Mouse (Mus musculus) retina, adult 2 months (tissue): ENCODE measurements at regions not wholly inside any gene's neighbourhood (a gene's known extent, or its start where the extent isn't known, plus 50 kb on each side); places are given as distances from the start of the nearest gene placed in this dataset.
"Not testable (repeated sequence)": the region's sequence is repeated elsewhere in the genome, so short reads cannot be mapped to it uniquely, and the experiment has no call there.

ENCODE experiments used
- DNase-seq: peaks from one replicate; pipeline ENCODE4 v3.0.0-alpha.2; 2012; ENCODE audit warnings: low read depth, low spot score

GRCm38 (mm10) chr2:114454901-114455300 is 199.9 kb downstream of the Dph6 start:
- DNase-seq, result no peak

- no peak for DNase-seq
Measured at GRCm38 (mm10) chr2:114450185-114450584, 204.6 kb downstream of the Dph6 start.

DNA sequence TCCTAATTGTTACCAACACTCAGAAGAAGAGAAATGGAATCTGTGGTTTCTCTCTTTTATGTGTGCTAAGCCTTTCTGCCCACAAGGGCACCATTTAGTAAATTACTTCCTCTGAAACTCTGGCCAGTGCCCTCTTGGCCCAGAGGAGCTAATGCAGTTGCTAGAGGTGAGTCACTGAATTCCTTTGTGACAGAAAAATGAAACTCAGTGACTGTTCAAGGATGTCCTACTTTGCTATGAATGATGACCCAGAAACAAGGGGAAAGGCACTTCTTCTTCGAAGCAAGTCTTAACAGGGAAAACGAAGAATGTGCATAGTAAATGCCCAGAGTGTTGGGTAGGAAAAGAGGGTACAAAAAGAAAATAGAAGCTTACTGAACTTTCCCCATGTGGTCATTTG is 211.0 kb downstream of the Dph6 start:
- no peak for DNase-seq

GRCm38 (mm10) chr2:114440943-114441342 is 213.8 kb downstream of the Dph6 start:
- no peak for DNase-seq

DNA sequence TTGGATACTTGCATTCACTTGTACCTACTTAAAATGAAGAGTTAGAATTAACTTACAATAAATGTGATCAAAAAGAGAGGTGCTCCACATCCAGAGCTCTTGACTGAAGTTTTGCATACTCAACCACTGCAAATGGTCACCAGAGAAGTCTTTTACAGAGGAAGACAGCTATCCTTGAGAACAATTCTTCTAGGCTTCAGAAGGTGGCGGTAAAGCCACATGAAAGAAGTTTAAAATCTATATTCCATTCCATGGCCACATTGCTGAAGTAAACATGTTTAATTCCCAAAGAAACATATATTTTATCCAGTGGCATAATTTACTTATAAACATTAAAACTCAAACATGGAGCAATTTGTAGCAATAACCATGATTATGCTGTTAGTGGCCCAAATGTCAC is 215.1 kb downstream of the Dph6 start:
- DNase-seq, result no peak

GRCm38 (mm10) chr2:114438048-114438447 is 216.7 kb downstream of the Dph6 start:
- DNase-seq, result no peak

DNA sequence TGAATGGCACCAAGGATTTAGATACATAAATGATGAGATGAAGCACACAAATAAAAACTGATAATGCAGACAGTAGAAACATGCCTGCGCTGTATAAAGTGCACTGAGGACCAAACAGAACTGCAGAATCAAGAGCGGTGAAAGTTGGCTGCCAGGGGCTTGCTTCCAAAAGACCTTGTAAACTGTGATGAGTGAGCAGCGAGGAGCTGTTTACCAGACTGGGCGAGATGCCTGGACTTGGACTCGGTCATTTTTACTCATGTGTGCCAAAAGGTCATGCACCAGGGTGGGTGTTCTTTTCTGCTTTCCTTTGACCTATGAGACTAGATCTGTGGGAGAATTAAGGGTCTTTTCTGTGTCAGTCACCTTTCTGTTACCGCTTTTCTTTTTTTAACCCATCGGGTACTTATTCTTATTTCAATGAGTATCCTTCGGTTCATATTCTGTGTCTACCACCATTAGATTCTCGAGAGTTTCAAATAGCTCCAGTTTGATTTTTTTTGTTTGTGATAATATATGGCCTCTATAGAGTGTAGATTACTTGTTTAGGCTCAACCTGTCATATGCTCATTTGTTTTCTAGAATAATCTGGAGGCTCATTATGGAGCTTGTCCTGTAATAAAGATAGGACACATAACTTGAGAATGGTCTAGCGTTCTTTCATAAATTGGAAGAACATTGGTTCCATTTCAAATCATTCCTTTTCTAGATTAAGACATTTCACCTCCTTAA is 226.3 kb upstream of the Zfp770 start:
- no peak for DNase-seq

DNA sequence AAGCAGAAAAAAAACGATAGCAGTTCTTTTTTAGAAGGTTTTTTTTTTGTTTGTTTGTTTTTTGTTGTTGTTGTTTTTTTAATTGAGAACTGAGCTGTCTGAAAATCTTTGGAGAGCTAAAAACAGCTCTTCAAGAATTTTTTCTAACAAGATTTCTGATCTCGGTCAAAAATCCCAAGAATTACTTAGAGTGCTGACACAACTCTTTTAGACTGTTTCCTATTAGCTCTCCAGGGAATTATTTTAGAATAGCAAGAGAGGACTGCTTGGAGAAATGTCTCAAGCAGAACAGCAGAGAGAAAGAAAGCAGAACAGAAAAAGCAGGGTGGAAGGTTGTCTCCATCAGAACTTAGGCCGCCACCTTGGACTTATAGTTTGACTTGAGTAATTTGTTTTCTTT is 218.1 kb upstream of the Zfp770 start:
- DNase-seq, result no peak

DNA sequence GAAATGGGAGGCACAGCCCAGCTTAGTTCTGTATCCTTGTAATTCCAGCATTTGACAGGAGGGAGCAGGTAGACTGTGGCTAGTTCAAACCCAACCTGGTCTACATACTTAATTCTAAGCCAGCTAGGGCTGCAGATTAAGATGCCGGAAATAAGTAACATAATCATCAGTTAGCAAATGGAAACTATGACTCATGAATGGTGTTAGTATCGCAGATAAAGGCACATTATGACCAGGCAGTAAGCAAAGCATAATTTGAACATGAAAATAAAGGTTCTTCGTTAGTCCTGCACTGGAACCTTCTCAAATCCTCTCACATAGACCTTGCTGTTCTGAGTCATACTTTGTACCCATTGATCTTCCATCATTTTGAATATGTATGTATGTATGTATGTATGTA is 211.7 kb upstream of the Zfp770 start:
- DNase-seq, result no peak

DNA sequence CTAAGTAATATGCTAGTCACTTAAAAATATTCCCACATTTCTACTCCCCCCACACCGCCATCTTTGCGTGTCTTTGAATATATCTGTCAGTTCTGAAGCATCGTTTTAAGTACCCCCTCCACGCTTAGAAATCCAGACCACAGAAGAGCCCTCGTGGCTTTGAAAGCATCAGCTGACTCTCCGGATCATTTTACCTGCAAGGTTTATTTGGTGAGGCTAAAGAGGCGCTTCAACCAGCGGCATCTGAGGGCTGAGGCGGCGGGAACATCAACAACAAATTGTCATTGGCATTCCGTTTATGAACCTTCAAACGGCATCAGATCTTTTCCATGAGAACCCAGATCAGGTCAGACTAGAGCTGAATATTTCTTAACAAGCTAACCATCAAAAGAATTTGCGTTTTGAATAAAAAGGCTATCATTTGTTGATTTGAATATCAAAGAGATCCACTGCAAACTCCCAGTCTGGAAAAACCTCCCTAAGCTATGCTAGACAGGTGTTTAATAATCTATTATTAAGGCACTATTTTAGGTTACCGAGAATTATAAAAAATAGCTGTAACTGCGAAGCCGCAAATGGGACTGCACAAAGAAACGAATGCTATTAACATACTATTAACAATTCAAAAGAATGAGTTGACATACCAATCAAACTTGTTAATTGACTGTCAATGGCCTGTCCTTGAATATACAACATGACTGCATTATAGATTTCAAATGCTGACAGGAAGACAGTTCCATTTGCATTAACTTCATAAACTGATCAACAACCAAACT is 210.9 kb upstream of the Zfp770 start:
- no peak for DNase-seq

DNA sequence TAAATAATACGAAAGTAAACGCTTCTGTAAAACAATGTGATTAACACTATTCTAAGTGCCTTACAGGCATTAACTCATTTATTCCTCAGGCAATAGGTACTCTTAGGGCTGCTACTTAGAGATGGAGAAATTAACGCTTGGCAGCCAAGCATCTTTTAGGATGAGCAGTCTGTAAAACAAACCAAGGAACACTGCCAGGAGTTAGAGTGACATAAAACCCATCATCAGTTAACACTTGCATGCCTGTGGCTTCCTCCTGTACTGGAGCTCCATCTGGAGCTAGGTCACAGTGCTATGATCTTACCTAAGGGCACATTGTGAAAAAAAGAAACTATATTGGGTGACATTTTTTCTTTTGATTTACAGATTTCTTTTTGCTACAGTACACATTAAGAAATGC is 209.4 kb upstream of the Zfp770 start:
- DNase-seq, result no peak

DNA sequence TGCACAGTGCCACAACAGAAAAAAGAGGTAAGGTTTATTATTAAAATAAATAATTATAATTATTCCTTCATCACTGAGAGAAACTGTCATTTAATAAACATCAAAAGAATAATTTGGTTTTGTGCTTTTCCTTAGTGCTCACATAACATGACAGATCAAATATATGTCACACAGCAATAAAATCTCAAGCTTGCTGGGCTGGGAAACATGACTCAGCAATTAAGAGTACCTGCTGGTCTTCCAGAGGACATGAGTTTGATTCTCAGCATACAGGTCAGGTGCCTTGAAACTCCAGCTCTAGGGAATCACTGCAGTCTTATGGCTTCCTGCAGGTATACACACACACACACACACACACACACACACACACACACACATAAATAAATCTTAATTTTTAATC is 208.3 kb upstream of the Zfp770 start:
- DNase-seq, result no peak

- no peak for DNase-seq
Measured at GRCm38 (mm10) chr2:114407408-114407807, 206.1 kb upstream of the Zfp770 start.

GRCm38 (mm10) chr2:114384566-114384965 is 183.3 kb upstream of the Zfp770 start:
- no peak for DNase-seq

GRCm38 (mm10) chr2:114378844-114379533 is 177.7 kb upstream of the Zfp770 start:
- DNase-seq, result no peak

DNA sequence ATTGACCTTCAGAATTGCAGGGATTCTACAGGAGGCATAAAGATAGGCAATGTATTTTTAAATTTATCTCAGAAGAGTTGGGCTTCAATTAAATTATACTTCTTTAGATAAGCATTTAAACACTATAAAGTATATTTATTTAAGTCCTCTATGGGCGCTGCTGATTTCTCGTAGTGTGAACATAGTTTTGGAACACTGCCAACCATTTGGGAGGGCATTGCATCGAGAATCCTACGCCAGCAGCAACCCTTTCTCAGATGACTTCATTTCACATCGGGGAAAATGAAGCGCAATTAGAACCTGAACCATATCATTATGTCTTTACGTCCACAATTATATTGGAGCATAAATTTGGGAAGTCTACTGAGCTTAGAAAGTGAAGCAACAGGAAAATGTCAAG is 172.2 kb upstream of the Zfp770 start:
- DNase-seq, result no peak

DNA sequence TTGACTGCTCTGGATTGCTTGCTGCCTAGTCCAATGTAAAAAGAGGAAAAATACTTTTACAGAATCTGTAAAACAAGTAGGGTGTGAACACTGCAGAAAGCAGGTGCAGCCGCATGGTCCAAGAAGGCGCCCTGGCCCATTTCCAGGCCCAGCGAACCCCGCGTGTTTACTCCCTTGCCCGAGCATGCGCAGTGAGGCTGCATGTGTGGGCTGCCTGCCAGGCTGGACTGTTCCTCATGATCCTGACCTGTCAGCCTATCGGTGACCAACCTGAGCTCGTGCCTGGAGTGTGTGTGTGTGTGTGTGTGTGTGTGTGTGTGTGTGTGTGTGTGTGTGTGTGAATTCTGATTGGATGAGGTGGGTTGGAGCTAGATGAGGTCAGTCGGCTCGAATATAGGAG is 152.6 kb upstream of the Zfp770 start:
- not testable (repeated sequence) for DNase-seq

GRCm38 (mm10) chr2:114340578-114341293 is 139.5 kb upstream of the Zfp770 start:
- DNase-seq, result no peak

DNA sequence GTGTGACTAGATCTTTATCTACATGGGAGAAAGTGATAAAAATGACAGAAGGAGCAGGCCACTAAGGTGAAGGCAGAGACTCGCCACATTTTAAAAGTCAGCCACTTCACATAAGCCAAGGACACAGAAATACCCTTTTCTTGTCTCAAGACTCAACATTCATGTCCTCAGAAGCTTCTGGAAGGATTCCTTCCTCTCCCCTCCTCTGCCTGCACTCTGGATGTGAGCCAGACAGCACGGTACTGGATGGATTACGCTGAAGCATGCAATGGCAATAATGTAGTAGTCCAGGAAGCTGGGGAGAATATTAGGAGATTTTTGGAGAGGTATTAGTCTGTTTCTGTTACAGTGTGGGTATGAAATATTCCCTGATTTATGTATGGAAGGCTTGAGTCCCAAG is 100.5 kb upstream of the Zfp770 start:
- DNase-seq, result no peak

DNA sequence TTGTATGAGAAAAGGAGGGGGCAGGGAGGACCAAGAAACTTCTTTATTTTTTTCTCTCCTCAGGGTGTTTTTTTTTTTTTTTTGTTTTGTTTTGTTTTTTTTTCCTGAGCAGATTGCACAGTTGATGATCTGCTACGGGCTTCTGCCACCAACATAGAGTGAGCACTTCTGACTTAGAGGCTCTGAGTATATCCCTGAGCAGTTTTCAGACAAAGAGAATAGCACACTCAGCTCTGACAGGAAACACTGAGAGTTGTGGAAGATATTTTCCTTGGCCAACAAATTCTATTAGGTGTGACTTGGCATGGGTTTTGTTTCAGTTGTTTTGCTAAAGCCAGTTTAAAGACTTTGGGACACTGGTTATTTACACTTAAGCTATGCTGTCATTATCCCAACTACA is 93.8 kb upstream of the Zfp770 start:
- DNase-seq, result no peak

DNA sequence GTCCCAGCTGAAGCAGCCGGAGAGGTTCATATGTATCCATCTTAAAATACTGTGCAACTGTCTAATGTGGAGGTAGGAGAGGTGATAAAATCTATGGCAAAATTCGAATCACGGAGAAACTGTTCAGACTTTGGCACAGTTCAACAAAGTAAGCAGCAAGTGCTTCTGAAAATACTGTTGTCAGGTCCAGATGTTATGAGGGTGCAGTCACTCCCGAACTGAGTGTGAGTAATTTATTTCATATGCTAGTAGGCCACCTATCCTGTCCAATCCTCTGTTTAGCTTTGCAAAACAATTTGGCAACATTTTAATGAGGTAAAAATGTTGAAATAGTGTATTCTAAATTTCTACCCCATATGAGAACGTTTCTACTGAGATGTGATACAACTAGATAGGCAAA is 90.1 kb upstream of the Zfp770 start:
- no peak for DNase-seq

DNA sequence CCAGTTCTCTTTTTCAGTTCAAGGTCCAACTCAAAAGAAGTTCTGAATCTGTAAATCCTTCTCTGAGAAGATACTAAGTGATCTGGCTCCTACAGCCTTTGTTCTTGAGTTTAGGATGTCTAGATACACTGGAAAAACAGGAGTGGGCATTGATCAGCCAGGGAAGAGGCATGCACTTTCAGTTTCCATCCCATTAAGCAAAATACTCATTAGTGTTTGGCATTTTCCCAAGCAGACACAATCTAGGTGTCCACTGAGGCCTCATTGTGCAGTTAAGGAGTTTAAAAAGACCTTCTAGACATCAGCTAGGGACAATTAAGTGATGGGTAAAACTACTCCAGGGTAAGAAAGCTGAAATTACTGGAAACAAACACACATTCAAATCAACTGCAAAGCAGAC is 74.3 kb upstream of the Zfp770 start:
- no peak for DNase-seq
